Mouse (Mus musculus) ovary, postnatal 14 days (tissue): ENCODE measurements around the gene Fthl17a.

Source experiments
- DNase-seq: peaks from one replicate; pipeline ENCODE4 v3.0.0; 2022; ENCODE audit warnings: low spot score

Fthl17a gene

DNA sequence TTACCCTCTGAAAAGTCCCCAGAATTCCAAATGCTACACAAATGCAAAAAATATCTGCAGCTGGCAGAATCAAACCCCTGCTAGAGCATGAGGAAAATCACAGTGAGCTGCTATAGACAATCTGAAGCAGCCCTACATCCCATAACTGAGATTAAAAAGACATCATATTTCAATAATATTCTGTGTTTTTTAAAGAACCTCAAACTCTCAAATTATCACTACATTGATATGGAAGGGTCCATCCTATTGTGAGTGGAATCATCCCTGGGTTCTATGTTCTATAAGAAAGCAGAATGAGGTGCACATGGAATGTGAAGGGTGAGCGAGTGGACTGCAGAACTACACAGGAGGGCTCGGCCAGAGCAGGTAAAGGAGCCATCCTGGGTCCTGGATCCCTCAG, at the start of gene Fthl17a:
Fthl17a (plus strand) TSS at position 301 of the 400 bp plus-strand sequence.
- no peak for DNase-seq

DNA sequence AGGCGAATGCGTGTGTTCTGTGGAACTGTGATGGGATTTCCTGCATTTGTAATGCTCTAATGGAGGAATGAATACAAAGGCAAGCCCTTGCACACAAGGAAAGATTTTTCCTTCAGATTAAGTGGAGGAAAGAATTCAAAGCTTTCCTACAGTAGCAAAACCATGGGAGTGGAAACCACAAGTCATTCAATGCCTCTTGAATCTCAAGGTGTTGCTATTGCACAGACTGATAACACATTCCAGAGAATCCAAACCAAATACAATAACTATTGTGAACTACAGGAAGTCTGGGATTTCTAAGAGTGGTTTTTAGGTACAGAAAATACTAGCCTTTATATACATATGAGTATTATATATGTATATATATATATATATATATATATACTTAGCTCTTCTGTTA, 42.5 kb upstream of the Fthl17a start:
- no peak for DNase-seq

DNA sequence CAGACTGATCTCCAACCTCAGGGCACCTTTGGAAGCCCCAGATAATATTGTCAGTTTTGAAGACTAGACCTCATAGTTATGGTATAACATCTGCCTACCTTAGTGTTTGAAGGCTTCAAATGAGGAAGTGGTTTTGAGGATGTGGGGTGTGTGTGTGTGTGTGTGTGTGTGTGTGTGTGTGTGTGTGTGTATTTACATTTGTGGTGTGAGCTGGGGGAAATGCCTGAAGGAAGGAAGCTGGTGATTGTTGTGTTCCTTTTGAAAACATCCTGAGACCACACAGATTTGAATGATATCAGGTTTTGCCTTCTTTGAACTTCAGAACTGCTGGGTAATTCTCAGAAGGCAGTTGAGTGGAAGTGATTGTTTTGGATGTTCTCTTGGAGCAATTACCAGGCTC, 22.6 kb upstream of the Fthl17a start:
- DNase-seq: no peak

DNA sequence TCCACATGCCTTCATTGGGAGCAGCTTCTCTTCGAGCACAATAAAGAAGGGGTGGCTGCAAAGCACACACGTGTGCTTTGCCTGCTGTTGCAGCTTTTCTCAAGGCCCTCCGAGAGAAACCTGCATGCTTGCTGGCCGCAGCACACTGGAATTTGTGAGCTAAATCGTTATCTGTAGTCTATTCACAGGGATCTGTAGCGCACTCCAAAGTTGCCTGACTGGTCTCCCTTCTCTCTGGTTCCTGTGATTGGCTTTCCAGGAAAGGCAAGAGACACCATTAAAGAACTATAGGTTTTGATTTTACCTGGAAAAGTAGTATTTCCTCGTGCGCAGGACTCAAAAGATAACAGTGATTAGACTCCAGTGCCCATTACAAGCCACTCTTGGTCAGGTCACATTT, 22.3 kb downstream of the Fthl17a start:
- no peak for DNase-seq

DNA sequence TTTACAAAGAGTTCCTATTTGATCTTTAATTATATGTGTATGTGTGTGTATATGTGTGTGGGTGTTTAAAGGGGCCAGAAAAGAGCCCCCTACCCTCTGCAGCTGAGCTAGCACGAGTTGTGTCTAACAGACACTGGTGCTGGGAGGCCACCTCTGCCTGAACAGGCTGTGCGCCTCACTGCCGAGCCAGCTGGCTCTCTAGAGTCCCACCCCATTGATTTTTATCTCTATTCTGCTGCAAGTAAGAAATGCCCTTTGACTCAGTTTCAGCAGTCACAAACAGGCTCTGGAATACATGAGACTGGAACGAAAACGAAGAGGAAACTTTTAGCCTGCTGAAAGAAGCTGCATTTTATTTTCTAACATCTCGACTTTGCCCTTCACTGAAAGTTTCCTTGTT, 22.8 kb downstream of the Fthl17a start:
- no peak for DNase-seq

DNA sequence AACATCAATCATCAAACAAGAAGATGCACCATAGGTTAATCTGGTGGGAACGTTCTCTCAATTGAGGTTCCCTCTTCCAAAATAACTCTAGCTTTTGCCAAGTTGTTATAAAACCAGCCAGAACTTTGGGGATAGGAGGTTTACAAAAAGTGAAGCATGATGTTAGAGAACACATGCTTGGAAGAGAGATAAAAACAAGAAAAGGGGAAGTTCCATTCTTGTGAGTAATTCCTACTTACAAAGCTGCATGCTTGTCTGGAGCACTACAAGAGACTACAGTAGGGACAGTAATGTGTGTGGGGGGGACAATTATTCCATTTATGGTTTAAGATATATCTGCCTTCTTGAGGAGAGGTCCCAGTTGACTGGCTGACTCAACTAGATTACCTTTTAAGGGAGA, 40.4 kb downstream of the Fthl17a start:
- DNase-seq: no peak

DNA sequence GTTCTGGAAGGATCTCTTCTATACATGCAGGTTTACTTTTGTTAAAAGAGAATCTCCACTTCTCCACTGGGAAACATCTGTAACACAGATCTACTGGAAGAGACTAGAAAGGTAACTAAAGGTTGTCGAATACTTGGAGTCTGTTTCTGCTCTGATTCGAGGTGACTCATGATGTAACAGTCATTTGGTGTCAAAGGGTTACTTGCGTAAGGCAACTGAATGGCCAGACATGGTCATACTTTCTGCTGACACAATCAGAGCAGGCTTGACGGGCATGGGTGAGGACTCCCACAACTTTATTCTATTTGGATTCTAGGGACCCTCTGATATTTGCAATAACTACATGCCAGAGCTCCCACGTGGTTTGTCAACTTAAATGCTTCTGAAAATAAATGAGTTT, 43.3 kb downstream of the Fthl17a start:
- no peak for DNase-seq

DNA sequence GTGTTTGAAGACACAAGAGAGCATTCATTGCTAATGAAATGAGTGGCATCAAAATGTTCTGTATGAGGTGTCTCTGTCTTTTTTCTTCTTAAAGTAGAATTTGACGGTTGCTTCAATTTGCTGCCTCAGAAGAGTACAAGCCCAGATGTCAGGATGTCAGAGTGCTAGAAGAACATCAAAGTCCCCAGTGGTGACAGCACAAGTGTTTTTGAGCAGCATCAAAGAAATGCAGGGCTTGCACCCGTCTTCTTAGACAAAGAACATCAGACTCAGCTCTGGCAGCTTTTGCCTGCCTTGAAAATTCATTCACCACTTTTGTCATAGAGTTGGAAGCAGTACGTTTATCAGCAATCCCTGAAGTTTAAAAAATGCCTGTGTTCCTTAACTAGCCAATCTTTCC, 44.5 kb downstream of the Fthl17a start:
- DNase-seq: no peak

DNA sequence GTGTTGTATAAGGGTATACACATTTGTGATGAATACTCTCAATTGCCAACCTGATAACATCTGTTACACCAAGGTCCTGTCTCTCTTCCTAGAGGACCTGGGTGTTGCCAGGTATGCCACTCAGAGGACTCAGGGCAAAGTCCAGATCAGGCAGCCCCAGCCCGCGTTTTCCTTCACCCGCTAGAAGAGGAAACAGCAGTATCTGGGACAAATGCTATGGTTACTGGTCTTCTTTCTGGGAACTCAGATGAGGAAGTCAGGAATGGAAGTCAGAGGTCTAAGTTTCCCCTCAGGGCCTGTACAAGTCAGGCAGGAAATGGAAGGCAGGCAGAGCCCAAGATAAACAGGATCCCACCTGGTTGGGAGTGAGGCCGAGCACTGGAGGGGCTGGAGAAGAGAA, 55.2 kb downstream of the Fthl17a start:
- no peak for DNase-seq

DNA sequence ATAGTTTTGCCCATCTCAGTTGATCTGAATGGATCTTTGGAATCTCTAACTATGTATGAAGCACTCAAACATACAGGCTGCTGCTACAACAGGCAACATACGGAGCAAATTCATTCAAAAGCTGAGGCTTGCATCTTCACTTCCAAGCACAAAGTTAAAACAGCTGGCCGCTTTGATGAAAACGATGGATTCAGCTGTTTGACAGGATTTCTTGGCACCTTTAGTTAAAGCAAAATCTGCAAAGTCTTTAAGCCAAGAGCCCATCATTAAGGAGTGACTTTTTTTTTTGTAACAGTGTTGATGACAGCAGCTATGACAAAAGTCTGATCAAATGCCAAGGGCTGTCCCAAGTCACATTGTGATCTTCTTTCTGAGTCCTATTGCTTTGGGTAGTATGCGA, 69.1 kb downstream of the Fthl17a start:
- no peak for DNase-seq

DNA sequence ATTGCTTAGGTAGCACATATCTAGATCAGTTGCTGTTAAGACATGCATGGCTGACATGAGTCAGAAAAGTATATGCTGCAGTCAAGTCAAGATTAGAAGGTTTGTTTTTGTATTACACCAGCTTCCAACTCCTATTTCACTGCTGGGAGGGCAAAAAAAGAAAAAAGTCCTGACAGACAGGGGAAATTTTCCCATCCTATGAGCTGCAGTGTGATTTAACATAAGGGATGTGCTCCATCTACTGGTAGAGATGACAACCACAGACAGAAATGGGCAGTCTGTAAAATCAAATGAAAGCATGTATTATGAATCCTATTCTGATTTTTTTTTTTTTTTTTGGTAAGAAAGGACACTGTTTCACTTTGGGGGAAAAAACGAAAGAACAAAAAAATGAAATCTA, 69.7 kb downstream of the Fthl17a start:
- no peak for DNase-seq
